Mouse (Mus musculus) brain, embryonic 14.5 days (tissue): Measurements from ENCODE around the gene Slc35f4. TPM values are rescaled to one million over a fixed set of nuclear protein-coding genes. Genes with fewer than 3 reads are reported as not detected.

Source experiments
- DNase-seq: peaks from one replicate; pipeline ENCODE4 v3.0.0-alpha.2; 2011; ENCODE audit warnings: low read depth
- CTCF ChIP-seq: fragments of 200-500 bp; IDR thresholded peaks from 2 replicates; pipeline ENCODE4 v1.5.1; 2012; ENCODE audit warnings: inconsistent platforms, mild to moderate bottlenecking, moderate library complexity, borderline replicate concordance; ENCODE audit not compliant: insufficient read depth, insufficient read length; ENCODE audit errors: extremely low read depth
- POLR2A ChIP-seq: fragments of 200-500 bp; IDR thresholded peaks from 2 replicates; pipeline ENCODE4 v1.6.1; 2012; ENCODE audit warnings: mild to moderate bottlenecking, inconsistent platforms, borderline replicate concordance; ENCODE audit not compliant: poor library complexity, insufficient read depth, insufficient read length, severe bottlenecking; ENCODE audit errors: extremely low read depth
- polyA plus RNA-seq: library from polyadenylated mRNA; depleted of rRNA; stranded (reverse); fragments of >200 nt; gene quantifications from 2 replicates; pipeline ENCODE4 v1.2.3, GENCODE M21; 2012

Gene Slc35f4
- polyA plus RNA-seq, 1 experiment, result 5.9 TPM

- peak; percentile 58 for DNase-seq
- TF ChIP-seq POLR2A (no peak), CTCF (peak; percentile 57; the same call in 1 of the 2 replicates)
Observed at GRCm38 (mm10) chr14:49348897-49349250, 177.0 kb downstream of the Slc35f4 start.

DNA sequence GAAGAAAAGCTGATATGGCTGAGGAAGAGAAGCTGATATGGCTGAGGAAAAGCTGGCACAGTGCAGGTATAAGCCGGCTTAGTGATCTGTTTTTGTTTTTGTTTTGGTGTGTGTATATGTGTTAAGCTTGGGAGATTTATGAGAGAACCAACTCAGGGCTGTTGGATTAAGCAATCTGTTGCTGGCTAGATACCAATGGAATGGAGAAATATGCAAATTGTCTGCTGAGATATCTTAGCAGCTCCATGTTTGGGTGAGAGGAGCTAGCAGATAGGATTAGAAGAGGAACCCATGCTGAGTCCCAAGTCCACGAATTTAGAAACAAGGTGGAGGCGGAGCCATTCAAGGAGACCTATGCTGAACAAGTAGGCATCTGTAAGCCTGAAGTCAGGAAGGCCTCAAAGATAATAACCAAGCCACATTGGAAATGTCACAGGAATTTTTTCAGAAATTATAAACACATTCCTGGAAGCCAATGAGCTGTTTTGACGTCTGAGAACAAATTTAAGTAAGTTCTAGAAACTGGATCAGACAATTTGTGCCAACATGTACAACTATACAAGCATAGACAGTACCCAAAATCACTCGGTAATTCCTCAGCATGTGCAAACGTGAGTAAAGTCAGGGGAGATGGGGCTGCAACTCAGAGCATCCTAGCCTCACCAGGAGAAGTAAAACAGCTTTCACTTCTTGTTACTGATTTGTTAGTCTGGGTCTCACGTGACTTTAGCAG lies 177.5 kb downstream of the Slc35f4 start:
- no peak for TF ChIP-seq CTCF
- TF ChIP-seq POLR2A, result no peak
- DNase-seq, result peak; percentile 51

- no peak for DNase-seq
- no peak for TF ChIP-seq POLR2A
- no peak for TF ChIP-seq CTCF
Observed at GRCm38 (mm10) chr14:49345835-49346234, 180.0 kb downstream of the Slc35f4 start.

GRCm38 (mm10) chr14:49337011-49337410 lies 188.8 kb downstream of the Slc35f4 start:
- DNase-seq, result no peak
- TF ChIP-seq POLR2A, result no peak
- TF ChIP-seq CTCF, result no peak

GRCm38 (mm10) chr14:49333841-49334240 lies 192.0 kb downstream of the Slc35f4 start:
- DNase-seq, result no peak

DNA sequence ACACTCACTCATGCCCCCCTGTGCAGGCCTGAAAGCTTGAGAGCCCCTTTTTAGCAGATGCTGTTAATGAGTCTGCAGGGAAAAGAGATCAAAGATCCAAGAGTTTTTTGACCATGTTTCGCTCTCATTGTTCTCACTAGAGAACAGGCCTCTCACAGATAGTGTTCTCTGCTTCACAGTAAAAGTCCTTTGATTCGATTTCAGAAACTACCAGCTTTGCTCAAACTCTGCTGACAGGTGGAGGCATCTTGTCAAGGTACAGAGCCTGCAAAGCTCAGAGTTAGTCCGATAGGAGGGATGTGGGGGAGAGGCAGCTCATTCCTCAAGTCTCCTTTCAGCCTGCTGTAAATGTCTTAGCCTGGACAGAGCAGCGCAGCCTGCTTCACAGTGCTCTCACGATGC lies 209.4 kb downstream of the Slc35f4 start:
- TF ChIP-seq CTCF, result no peak
- TF ChIP-seq POLR2A, result no peak
- peak; percentile 76 for DNase-seq

More at GRCm38 (mm10) chr14:49333841-49334240, 192.0 kb downstream of the Slc35f4 start:
- no peak for TF ChIP-seq POLR2A
- TF ChIP-seq CTCF, result no peak

DNA sequence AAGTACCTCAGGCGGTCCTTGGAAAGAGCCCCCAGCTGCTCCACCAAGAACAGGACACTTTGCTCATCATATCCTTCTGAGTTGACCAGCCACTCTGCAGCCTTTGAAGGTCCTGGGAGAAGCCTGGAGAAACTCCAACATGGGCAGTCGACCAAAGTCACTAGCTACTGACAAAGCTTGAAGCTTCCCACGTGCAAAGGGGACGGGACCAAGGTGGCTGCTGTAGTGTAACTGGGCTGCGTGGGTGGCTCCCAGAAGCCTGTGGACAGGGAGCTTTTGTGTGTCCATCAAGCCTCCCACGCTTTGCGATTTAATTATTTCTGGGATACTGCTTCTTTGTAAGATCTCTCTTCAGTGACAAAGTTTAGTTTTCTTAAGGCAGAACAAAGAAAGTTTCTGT lies 211.9 kb downstream of the Slc35f4 start:
- DNase-seq, result no peak
- no peak for TF ChIP-seq POLR2A

GRCm38 (mm10) chr14:49313376-49313775 lies 212.5 kb downstream of the Slc35f4 start:
- TF ChIP-seq POLR2A (no peak), CTCF (no peak)
- no peak for DNase-seq

- TF ChIP-seq POLR2A (no peak), CTCF (no peak)
- DNase-seq, result no peak
Observed at GRCm38 (mm10) chr14:49311548-49311947, 214.3 kb downstream of the Slc35f4 start.

DNA sequence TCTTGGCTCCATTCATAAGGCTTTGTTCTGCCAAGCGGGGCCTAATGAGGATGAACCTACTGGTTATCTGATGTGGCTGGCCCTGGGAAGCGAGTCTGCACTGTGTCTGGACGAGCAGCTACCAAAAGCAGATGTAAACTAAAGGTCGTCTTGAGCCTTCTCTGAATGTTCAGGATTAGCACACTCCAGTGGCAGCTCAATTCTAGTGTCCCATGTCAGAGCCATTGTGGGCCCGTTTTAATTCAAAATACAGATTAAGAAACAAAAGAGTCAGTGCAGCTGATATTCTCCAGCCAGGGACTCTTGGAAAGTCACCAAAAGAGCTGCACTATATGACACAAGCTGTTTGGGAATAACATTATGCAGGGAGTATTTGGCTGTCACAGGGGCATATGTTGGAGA lies 214.8 kb downstream of the Slc35f4 start:
- TF ChIP-seq POLR2A (no peak), CTCF (no peak)
- DNase-seq, result peak; percentile 90

DNA sequence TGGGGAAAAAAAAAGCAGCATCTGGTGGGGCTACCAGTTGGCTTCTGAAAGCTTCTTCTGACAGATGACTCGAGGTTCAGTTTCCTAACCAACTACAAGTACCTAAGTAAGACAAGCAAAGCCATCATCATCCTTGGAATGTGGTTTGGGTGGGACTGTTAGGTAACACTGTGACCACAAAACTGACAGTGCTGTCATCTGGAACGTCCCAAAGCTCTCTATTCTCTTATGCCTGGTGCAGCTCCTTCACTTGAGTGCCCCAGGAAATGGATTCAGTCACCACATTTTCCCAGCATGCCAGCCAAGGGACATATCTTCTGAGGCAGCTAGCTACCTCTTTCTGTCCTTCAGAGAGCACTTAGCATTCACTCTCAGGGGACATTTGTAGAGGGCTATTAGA lies 216.2 kb downstream of the Slc35f4 start:
- TF ChIP-seq POLR2A (no peak), CTCF (no peak)
- no peak for DNase-seq

DNA sequence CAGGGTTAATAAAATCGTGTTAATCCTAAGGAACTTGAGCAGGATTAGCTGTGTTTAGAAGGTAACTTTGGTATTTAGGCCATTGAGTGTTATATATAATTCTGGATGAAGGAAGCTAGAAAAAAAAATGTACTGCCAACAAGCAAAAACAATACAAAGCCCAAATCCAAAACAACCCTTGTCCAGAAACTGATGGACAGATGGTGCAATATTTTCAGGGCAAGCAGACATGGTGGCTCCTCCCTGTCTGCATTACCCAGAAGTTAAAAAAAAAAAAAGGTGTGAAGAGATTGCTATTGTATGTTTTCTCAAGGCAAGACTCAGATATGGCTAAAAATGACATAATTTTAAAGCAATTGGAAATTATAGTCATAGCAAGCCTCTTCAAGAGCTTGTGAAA lies 217.3 kb downstream of the Slc35f4 start:
- TF ChIP-seq POLR2A (no peak), CTCF (no peak)
- DNase-seq, result peak; percentile 42
